Mouse (Mus musculus): ENCODE measurements around the gene Abhd2. TPM values are rescaled to one million over a fixed set of nuclear protein-coding genes. Genes with fewer than 3 reads are reported as not detected.
A peak's percentile ranks its signal among the peaks of the same experiment; 100 is the strongest.

The Abhd2 gene
- polyA plus RNA-seq, 1 experiment from 2014 or later, result 15.7 TPM

DNA sequence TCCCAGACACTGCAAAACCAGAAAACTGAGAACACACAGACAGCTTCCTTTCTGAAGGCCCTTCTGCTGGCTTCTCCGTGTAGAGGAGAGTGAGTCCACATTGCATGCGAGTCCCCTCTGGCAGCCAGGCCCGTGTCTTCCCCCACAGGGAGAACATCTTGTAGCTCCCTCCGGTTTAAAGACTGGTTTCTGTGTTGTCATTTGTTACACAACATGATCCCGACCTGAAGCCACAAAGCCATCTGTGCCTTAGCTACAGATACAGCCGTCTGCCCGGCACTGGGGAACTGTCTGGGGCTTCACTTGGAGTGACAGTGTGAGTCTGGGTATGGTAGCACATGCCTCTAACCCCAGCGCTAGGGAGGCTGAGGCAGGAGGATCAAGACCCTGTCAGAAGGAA lies 42.1 kb downstream of the Abhd2 start:
- H3K27ac ChIP-seq (replicated peaks), result peak overlapping the region; percentile 80
- H3K4me3 ChIP-seq, result no peak overlapping the region
- no peak overlapping the region for H3K4me2 ChIP-seq
- H3K9me3 ChIP-seq, result no peaks in the 10 kb centered on the region
- WGBS, result 55% methylated on average over 8 of the region's 8 CpGs
- no peak for ATAC-seq (ENCODE audit: low read depth)
- H3K9ac ChIP-seq, result no peak overlapping the region
- H3K4me1 ChIP-seq (replicated peaks), result peaks cover 86% of the 10 kb centered on the region
- H3K36me3 ChIP-seq, result no peaks in the 10 kb centered on the region
- no peaks in the 10 kb centered on the region for H3K27me3 ChIP-seq

DNA sequence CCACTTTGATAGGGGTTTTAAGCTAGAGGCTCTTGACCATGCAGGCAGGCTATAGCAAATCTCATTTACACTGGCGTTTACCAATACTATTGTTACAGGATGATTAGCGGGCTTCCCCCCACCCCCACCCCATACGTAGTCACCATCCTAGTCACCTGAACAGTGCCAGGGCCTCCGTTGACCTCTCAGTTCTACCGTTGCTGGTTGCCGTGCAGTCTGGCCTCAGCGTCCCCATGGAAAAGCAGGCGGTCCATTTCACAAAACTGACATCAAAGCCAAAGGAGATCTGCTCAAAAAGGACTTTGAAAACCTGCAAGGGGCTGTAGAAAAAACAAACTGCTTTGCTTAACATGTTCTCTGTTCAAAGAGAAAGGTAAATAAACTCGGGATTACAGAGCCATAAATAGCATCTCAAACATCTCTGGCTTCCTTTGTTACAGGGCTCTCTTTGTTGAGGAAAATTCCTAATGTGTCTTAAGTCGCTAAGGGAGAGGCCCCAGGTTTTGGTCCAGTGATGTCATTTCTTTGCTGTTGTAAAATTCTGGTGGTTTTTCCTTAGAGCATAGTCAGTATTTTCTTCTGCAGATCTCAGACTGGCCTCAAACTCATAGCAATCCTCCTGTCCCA lies 43.2 kb downstream of the Abhd2 start:
- no peak overlapping the region for H3K4me3 ChIP-seq
- peak overlapping the region; percentile 80 for H3K27ac ChIP-seq (replicated peaks)
- H3K27me3 ChIP-seq, result no peaks in the 10 kb centered on the region
- H3K9me3 ChIP-seq, result no peaks in the 10 kb centered on the region
- H3K36me3 ChIP-seq, result no peaks in the 10 kb centered on the region
- no peak overlapping the region for H3K9ac ChIP-seq
- H3K4me2 ChIP-seq, result no peak overlapping the region
- H3K4me1 ChIP-seq (replicated peaks), result peaks cover 77% of the 10 kb centered on the region
- no peak for ATAC-seq (ENCODE audit: low read depth)
- WGBS, result 17% methylated on average over 10 of the region's 10 CpGs

DNA sequence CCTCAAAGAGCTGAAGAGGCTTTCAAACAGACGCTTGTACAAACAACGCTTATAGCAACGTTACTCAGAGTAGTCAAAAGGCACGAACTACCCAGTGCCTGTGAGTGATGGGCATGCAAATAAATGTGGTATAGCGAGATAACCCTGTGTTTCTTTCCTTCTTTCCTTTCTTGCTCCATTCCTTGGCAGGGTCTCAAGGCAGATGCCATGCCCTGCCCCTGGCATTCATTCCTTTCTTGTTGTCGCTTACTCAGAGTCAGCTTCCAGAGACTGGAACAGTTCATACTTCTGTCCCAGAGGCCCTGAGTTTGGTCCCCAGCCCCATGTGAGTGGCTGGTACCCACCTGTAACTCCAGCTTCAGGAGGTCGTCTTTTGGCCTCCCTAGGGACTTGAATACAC lies 44.6 kb downstream of the Abhd2 start:
- peaks cover 76% of the 10 kb centered on the region for H3K4me1 ChIP-seq (replicated peaks)
- H3K27ac ChIP-seq (replicated peaks), result no peak overlapping the region
- no peaks in the 10 kb centered on the region for H3K36me3 ChIP-seq
- no peak for ATAC-seq (ENCODE audit: low read depth)
- no peak overlapping the region for H3K9ac ChIP-seq
- WGBS, result 72% methylated on average over 7 of the region's 7 CpGs
- no peak overlapping the region for H3K4me2 ChIP-seq
- no peaks in the 10 kb centered on the region for H3K27me3 ChIP-seq
- no peak overlapping the region for H3K4me3 ChIP-seq
- no peaks in the 10 kb centered on the region for H3K9me3 ChIP-seq

DNA sequence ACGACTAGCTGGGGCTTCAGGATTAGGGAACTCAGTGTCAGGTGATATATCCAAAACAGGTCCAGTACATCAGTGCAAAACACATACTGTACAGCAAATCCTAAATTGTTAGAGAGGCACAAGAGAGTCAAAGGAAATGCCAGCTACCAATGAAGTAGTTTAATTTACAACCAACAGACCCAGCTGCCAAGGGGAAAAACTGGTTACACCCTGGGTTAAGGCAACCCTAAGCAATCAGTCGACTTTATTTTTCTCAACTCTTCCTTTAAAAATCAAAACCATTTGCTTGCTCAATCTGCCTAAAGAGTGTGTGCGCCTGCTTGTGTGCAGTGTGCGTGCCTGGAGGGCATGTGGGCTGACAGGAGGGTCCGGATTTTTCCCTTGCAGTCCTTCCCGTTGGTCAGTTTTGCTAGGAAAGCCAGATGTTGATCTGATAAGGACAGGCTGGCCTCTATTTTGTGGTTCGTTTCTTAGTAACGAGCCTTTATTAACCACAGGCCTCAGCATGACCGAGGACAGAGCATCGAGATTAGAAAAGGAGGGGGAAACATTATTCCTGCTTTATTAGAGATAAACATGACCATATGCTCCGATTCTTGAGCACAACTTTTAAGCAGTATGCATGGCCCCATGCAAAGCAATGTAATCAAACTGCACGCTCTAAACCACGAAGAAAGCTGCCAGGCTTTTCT lies 45.3 kb downstream of the Abhd2 start:
- 66% methylated on average over 13 of the region's 13 CpGs for WGBS
- H3K4me1 ChIP-seq (replicated peaks), result peaks cover 76% of the 10 kb centered on the region

DNA sequence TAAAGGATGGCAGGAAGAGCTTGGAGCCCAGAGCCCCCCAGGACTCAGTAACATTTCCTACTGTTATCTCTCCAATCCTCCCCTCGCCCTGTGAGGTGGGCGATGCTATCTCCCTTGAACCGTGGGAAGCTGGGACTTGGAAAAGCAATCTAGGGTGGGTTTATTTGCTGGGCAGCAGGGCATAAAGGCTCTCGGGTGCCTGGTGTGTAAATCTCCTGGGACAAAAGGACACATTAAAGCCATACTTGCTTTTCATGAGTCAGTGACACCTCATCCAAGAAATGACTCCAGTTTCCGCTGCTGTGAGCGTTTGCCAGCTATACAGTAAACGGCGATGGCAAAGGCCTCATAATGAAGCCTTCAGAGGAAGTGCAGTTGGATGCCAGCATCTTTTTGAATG lies 50.9 kb downstream of the Abhd2 start:
- Histone ChIP-seq H3K9me3 (no peaks in the 10 kb centered on the region), H3K4me3 (no peak overlapping the region), H3K27me3 (no peaks in the 10 kb centered on the region), H3K4me2 (no peak overlapping the region), H3K27ac (replicated peaks) (peak overlapping the region; percentile 80), H3K36me3 (peaks cover 49% of the 10 kb centered on the region), H3K9ac (no peak overlapping the region), H3K4me1 (replicated peaks) (peaks cover 38% of the 10 kb centered on the region)
- WGBS, result 40% methylated on average over 8 of the region's 8 CpGs
- ATAC-seq (ENCODE audit: low read depth), result no peak; the same call in 1 of the 2 replicates

More for the DNA sequence above, 45.3 kb downstream of the Abhd2 start:
- ATAC-seq (ENCODE audit: low read depth), result no peak
- Histone ChIP-seq H3K4me2 (no peak overlapping the region), H3K36me3 (no peaks in the 10 kb centered on the region), H3K9me3 (no peaks in the 10 kb centered on the region), H3K4me3 (no peak overlapping the region), H3K9ac (peak overlapping the region; percentile 26; the same call in 1 of the 2 replicates), H3K27me3 (no peaks in the 10 kb centered on the region), H3K27ac (replicated peaks) (peak overlapping the region; percentile 59)

DNA sequence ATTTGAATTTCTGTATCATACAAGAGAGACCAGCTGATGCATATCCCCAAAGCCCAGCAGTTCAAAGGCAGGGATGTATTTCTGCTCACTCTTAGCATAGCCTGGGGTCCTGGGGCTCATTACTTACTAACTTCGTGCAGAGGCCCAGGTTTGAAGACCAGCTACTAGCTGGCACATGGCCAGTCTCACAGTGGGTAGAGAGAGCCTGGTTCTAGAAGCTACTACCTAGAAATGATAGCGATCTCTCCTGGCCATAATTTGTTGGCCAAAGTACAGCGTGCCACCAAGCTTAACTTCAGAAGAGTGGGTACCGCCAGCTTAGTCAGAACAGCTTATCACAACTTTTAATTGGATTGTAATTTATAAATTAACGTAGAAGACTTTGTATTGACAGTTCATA lies 55.8 kb downstream of the Abhd2 start:
- Histone ChIP-seq H3K9me3 (no peaks in the 10 kb centered on the region), H3K4me3 (no peak overlapping the region), H3K4me1 (replicated peaks) (peaks cover 17% of the 10 kb centered on the region), H3K27ac (replicated peaks) (no peak overlapping the region), H3K27me3 (no peaks in the 10 kb centered on the region), H3K4me2 (no peak overlapping the region), H3K36me3 (peaks cover 72% of the 10 kb centered on the region), H3K9ac (no peak overlapping the region)
- WGBS, result 94% methylated on average over 5 of the region's 5 CpGs
- no peak for ATAC-seq (ENCODE audit: low read depth)

DNA sequence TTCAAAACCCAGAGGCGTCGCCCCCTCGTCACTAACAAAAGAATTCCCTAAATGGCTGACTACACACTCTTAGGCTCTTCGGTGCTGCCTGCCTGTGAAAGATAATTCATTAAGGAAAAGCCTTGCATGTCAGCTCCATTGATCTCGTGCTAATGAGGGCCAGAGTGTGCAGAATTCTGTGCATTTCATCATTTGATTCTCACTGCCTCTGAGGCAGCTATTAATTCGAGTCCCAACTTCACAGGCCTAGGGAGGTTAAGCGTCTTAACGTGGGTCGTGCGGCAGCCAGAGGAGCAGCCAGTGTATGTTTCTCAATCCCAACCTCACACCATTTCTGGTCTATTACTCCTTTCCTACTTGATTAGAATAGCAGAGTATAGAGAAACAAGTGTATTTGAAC lies 58.2 kb downstream of the Abhd2 start:
- Histone ChIP-seq H3K4me3 (no peak overlapping the region), H3K36me3 (peaks cover 60% of the 10 kb centered on the region), H3K9ac (no peak overlapping the region), H3K4me1 (replicated peaks) (peaks cover 6% of the 10 kb centered on the region; the same call in 1 of the 2 replicates), H3K4me2 (no peak overlapping the region), H3K27me3 (no peaks in the 10 kb centered on the region), H3K9me3 (no peaks in the 10 kb centered on the region), H3K27ac (replicated peaks) (0 out of 2 replicates have a peak overlapping the region, but pooled peaks have one; percentile 33)
- WGBS, result 31% methylated on average over 10 of the region's 10 CpGs
- ATAC-seq (ENCODE audit: low read depth), result no peak

- Histone ChIP-seq H3K27me3 (no peaks in the 10 kb centered on the region), H3K9ac (no peak overlapping the region), H3K4me1 (replicated peaks) (peaks cover 6% of the 10 kb centered on the region; the same call in 1 of the 2 replicates), H3K4me3 (no peak overlapping the region), H3K36me3 (peaks cover 47% of the 10 kb centered on the region), H3K4me2 (no peak overlapping the region), H3K9me3 (no peaks in the 10 kb centered on the region), H3K27ac (replicated peaks) (no peak overlapping the region)
- WGBS, result 84% methylated on average over 3 of the region's 3 CpGs
- ATAC-seq (ENCODE audit: low read depth), result no peak
Observed at GRCm38 (mm10) chr7:79333419-79333818, 60.4 kb downstream of the Abhd2 start.

GRCm38 (mm10) chr7:79336362-79336910 lies 63.4 kb downstream of the Abhd2 start:
- Histone ChIP-seq H3K27me3 (no peaks in the 10 kb centered on the region), H3K36me3 (peaks cover 24% of the 10 kb centered on the region), H3K9ac (no peak overlapping the region), H3K4me1 (replicated peaks) (no peaks in the 10 kb centered on the region), H3K27ac (replicated peaks) (no peak overlapping the region), H3K4me2 (no peak overlapping the region), H3K9me3 (no peaks in the 10 kb centered on the region), H3K4me3 (no peak overlapping the region)
- ATAC-seq (ENCODE audit: low read depth), result no peak
- WGBS, result 93% methylated on average over 8 of the region's 8 CpGs

DNA sequence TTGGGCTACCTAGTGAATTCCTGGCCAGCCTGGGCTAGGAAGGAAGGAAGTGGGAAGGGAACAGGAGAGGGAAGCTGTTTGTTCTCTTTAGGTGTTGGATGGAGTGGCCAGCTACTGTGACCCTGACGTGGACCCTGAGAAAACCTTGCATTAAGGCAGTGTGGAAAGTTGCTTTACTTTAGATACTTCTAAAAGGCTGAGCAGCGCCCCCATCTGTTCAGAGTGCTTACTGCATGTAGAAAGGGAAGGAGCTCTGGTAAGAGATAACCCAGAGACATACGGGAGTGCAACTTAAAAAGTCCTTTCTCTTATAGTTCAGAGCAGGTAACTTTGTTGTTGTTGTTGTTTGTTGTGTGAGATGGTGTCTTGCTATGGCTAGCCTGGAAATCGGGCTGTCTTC lies 72.9 kb downstream of the Abhd2 start:
- H3K4me1 ChIP-seq (replicated peaks), result 0 out of 2 replicates have a peak, but pooled peaks cover 9% of the 10 kb centered on the region
- H3K27me3 ChIP-seq, result no peaks in the 10 kb centered on the region
- H3K36me3 ChIP-seq, result peaks cover 48% of the 10 kb centered on the region
- no peak overlapping the region for H3K9ac ChIP-seq
- WGBS, result 54% methylated on average over 4 of the region's 4 CpGs
- no peak overlapping the region for H3K4me2 ChIP-seq
- no peak overlapping the region for H3K4me3 ChIP-seq
- H3K27ac ChIP-seq (replicated peaks), result no peak overlapping the region
- no peaks in the 10 kb centered on the region for H3K9me3 ChIP-seq
- ATAC-seq (ENCODE audit: low read depth), result no peak

DNA sequence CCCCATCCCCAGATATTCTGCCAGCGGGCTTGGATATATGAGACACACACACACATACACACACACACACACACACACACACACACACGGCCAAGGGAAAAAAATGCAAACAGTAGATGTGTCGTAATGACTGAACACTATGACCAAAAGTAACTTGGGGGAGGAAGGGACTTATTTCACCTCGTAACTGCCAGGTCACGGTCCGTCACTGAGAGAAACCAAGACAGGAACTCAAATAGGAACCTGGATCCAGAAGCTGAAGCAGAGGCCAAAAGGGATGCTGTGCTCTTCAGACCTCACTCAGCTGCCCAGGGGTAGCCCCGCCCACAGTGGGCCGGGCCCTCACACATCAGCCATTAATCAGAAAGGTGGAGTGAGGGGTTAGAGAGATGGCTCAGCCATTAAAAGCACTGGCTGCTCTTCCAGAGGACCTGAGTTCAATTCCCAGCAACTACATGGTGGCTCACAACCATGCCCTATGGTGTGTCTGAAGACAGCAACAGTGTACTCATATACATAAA lies 73.6 kb downstream of the Abhd2 start:
- H3K4me3 ChIP-seq, result no peak overlapping the region
- 0 out of 2 replicates have a peak, but pooled peaks cover 9% of the 10 kb centered on the region for H3K4me1 ChIP-seq (replicated peaks)
- H3K27ac ChIP-seq (replicated peaks), result no peak overlapping the region
- no peaks in the 10 kb centered on the region for H3K9me3 ChIP-seq
- no peak for ATAC-seq (ENCODE audit: low read depth)
- no peak overlapping the region for H3K9ac ChIP-seq
- H3K27me3 ChIP-seq, result no peaks in the 10 kb centered on the region
- H3K36me3 ChIP-seq, result peaks cover 55% of the 10 kb centered on the region
- 79% methylated on average over 8 of the region's 8 CpGs for WGBS
- no peak overlapping the region for H3K4me2 ChIP-seq

GRCm38 (mm10) chr7:79347108-79347813 lies 74.3 kb downstream of the Abhd2 start:
- Histone ChIP-seq H3K27ac (replicated peaks) (no peak overlapping the region), H3K4me2 (no peak overlapping the region), H3K4me3 (no peak overlapping the region), H3K4me1 (replicated peaks) (0 out of 2 replicates have a peak, but pooled peaks cover 9% of the 10 kb centered on the region), H3K27me3 (no peaks in the 10 kb centered on the region), H3K9me3 (no peaks in the 10 kb centered on the region), H3K36me3 (peaks cover 61% of the 10 kb centered on the region), H3K9ac (no peak overlapping the region)
- ATAC-seq (ENCODE audit: low read depth), result no peak
- 73% methylated on average over 13 of the region's 13 CpGs for WGBS

Measured in neural tube, embryonic 13.5 days (tissue).